In genomic region chr10:68168613-68169012, GRCm38 (mm10) we compare ENCODE assay signal across 12 mouse cellular contexts.
A peak's percentile ranks its signal among the peaks of the same experiment; 100 is the strongest.
DNase-seq lines count a peak whose midpoint lies in the region; ATAC-seq and TF ChIP-seq lines count a peak whose summit lies in the region.
"Had no signal": no experiment of that assay in that cellular context is flagged by ENCODE, and none has a peak within 500 bp of the region (broad histone marks: within the 10 kb centered on the region; RNA-seq: fewer than 3 reads in every experiment).

No protein-coding gene starts in this region.

- H3K36me3 ChIP-seq in heart, embryonic 13.5 days, result no peaks in the 10 kb centered on the region; the same call in 1 of the 2 replicates
- H3K36me3 ChIP-seq in lung, postnatal 0 days (ENCODE audit: insufficient read depth, low read length), result no peaks in the 10 kb centered on the region
- H3K36me3 ChIP-seq in intestine, embryonic 16.5 days (ENCODE audit: control insufficient read depth, insufficient read depth, low read length), result no peaks in the 10 kb centered on the region
- no peaks in the 10 kb centered on the region for H3K36me3 ChIP-seq in forebrain, embryonic 11.5 days (ENCODE audit: control insufficient read depth, insufficient read depth, low read length)

- no peak for ATAC-seq in heart, embryonic 13.5 days (ENCODE audit: extremely low read depth, insufficient number of reproducible peaks, low FRiP score, low TSS enrichment)
- no peak; the same call in 1 of the 2 replicates for ATAC-seq in lung, postnatal 0 days
- ATAC-seq in intestine, embryonic 16.5 days, result peak; percentile 62
- ATAC-seq in forebrain, embryonic 11.5 days (replicated peaks; ENCODE audit: low FRiP score), result no peak
- ATAC-seq: forebrain, embryonic 13.5 days had no signal

- intact Hi-C loops in heart, postnatal 36 days (cut with DNase I), result loop anchor here (2.0 to 5.0 kb wide), 2 partner anchors 22 to 69 kb away; no protein-coding TSS in a partner anchor

- H3K27me3 ChIP-seq in heart, embryonic 13.5 days (replicated peaks), result no peaks in the 10 kb centered on the region
- H3K27me3 ChIP-seq in lung, postnatal 0 days (replicated peaks; ENCODE audit: insufficient read depth, low read length), result no peaks in the 10 kb centered on the region
- no peaks in the 10 kb centered on the region for H3K27me3 ChIP-seq in intestine, embryonic 16.5 days (replicated peaks; ENCODE audit: control insufficient read depth, insufficient read depth, low read length)
- no peaks in the 10 kb centered on the region for H3K27me3 ChIP-seq in forebrain, embryonic 11.5 days (ENCODE audit: control insufficient read depth, insufficient read depth, low read length)
- H3K27me3 ChIP-seq: forebrain, embryonic 13.5 days had no signal

- WGBS in heart, embryonic 13.5 days, result 43% methylated on average over 6 of the region's 6 CpGs
- 24% methylated on average over 6 of the region's 6 CpGs for WGBS in lung, postnatal 0 days
- 37% methylated on average over 6 of the region's 6 CpGs for WGBS in intestine, embryonic 16.5 days
- WGBS in forebrain, embryonic 11.5 days, result 90% methylated on average over 6 of the region's 6 CpGs

- peaks cover 76% of the 10 kb centered on the region for H3K4me1 ChIP-seq in heart, embryonic 13.5 days
- peaks cover 14% of the 10 kb centered on the region; the same call in 1 of the 2 replicates for H3K4me1 ChIP-seq in lung, postnatal 0 days (ENCODE audit: insufficient read depth, low read depth, low read length)
- H3K4me1 ChIP-seq in intestine, embryonic 16.5 days (ENCODE audit: control insufficient read depth, insufficient read depth, low read length), result peaks cover 24% of the 10 kb centered on the region
- H3K4me1 ChIP-seq in forebrain, embryonic 11.5 days (replicated peaks; ENCODE audit: control insufficient read depth, insufficient read depth, low read length), result peaks cover 4% of the 10 kb centered on the region; the same call in 1 of the 2 replicates

- TF ChIP-seq CTCF in lung, postnatal 0 days (IDR thresholded peaks at IDR 0.05), result no peak

- H3K4me2 ChIP-seq in heart, embryonic 13.5 days, result peak overlapping the region; percentile 41
- no peak overlapping the region for H3K4me2 ChIP-seq in lung, postnatal 0 days (replicated peaks; ENCODE audit: low read depth, low read length)
- no peak overlapping the region for H3K4me2 ChIP-seq in intestine, embryonic 16.5 days (ENCODE audit: low read depth, low read length)
- no peak overlapping the region for H3K4me2 ChIP-seq in forebrain, embryonic 11.5 days (ENCODE audit: low read depth, low read length, severe bottlenecking)
- H3K4me2 ChIP-seq: forebrain, embryonic 13.5 days had no signal

- H3K9ac ChIP-seq in heart, embryonic 13.5 days, result no peak overlapping the region
- H3K9ac ChIP-seq in lung, postnatal 0 days (replicated peaks; ENCODE audit: low read depth), result no peak overlapping the region
- H3K9ac ChIP-seq in intestine, embryonic 16.5 days (ENCODE audit: low read depth, low read length), result no peak overlapping the region
- no peak overlapping the region for H3K9ac ChIP-seq in forebrain, embryonic 11.5 days (ENCODE audit: low read length)
- H3K9ac ChIP-seq: forebrain, embryonic 13.5 days had no signal

- no peaks in the 10 kb centered on the region for H3K9me3 ChIP-seq in heart, embryonic 13.5 days
- H3K9me3 ChIP-seq in lung, postnatal 0 days (ENCODE audit: low read length), result no peaks in the 10 kb centered on the region
- no peaks in the 10 kb centered on the region for H3K9me3 ChIP-seq in intestine, embryonic 16.5 days (ENCODE audit: control insufficient read depth, low read length)
- H3K9me3 ChIP-seq in forebrain, embryonic 11.5 days (ENCODE audit: control insufficient read depth, low read length), result no peaks in the 10 kb centered on the region
- H3K9me3 ChIP-seq: forebrain, embryonic 13.5 days had no signal

- TF ChIP-seq EP300 in lung, postnatal 0 days (IDR thresholded peaks at IDR 0.05), result no peak

- H3K4me3 ChIP-seq in heart, embryonic 13.5 days, result no peak overlapping the region
- no peak overlapping the region for H3K4me3 ChIP-seq in lung, postnatal 0 days (ENCODE audit: low read depth, low read length)
- no peak overlapping the region for H3K4me3 ChIP-seq in intestine, embryonic 16.5 days (ENCODE audit: low read length)
- no peak overlapping the region for H3K4me3 ChIP-seq in forebrain, embryonic 11.5 days (ENCODE audit: low read depth, low read length)
- H3K4me3 ChIP-seq: forebrain, embryonic 13.5 days had no signal

- no peak for DNase-seq in heart, postnatal 36 days
- DNase-seq in lung, postnatal 0 days (ENCODE audit: low spot score), result peak; percentile 49
- DNase-seq in lung, postnatal 36 days, result no peak
- DNase-seq in forebrain, embryonic 11.5 days (ENCODE audit: low spot score), result no peak
- DNase-seq in right cerebral cortex, postnatal 4 days, result no peak
- no peak for DNase-seq in retina, postnatal 1 day
- DNase-seq: gastrocnemius, postnatal 36 days; kidney, postnatal 14 days had no signal

- peak overlapping the region; percentile 89 for H3K27ac ChIP-seq in heart, embryonic 13.5 days (replicated peaks)
- peak overlapping the region; percentile 15; the same call in 1 of the 2 replicates for H3K27ac ChIP-seq in lung, postnatal 0 days (ENCODE audit: low read length)
- H3K27ac ChIP-seq in intestine, embryonic 16.5 days (ENCODE audit: low read length), result peak overlapping the region; percentile 62
- H3K27ac ChIP-seq in forebrain, embryonic 11.5 days (ENCODE audit: low read depth, low read length), result no peak overlapping the region
- H3K27ac ChIP-seq: forebrain, embryonic 13.5 days; macrophage had no signal
